Mouse (Mus musculus): ENCODE data around the gene Tsen2.

DNA sequence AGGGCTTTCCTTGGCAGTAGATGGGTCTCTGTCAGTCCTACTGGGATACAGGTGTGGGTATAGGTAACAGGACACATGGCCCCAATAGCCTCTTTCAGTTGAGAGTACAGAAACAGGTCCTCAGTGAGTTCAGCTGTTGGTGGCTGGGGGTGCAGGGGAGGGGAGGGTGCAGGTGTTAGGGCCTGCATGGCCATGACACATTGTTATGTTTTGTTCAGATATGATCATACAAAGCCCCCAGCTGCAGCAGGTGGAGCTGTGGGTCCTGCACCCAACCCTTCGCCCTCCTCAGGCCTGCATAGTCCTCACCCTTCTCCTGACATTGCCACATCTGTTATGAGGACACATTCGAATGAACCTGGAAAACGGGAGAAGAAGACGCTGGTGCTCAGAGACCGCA is 65.8 kb downstream of the Tsen2 start:
- TF ChIP-seq POLR2A (IDR thresholded peaks at IDR 0.05; ENCODE audit: control insufficient read depth, low read depth, low read length), result no peak
- TF ChIP-seq CTCF (IDR thresholded peaks at IDR 0.05; ENCODE audit: control insufficient read depth, insufficient read depth, insufficient replicate concordance, low read depth, low read length), result no peak

All from testis, adult 2 months (tissue).